Mouse (Mus musculus) Muller cell, postnatal 12 days (primary cell): ENCODE measurements around the gene Lsm10.

Experiments used
- DNase-seq: peaks from one replicate; pipeline ENCODE4 v3.0.0-alpha.2; 2015; ENCODE audit errors: inconsistent ontology term

The Lsm10 gene

GRCm38 (mm10) chr4:126118651-126119050 lies 22.2 kb downstream of the Lsm10 start:
- DNase-seq = no peak

GRCm38 (mm10) chr4:126119051-126119450 lies 22.6 kb downstream of the Lsm10 start:
- no peak for DNase-seq

DNA sequence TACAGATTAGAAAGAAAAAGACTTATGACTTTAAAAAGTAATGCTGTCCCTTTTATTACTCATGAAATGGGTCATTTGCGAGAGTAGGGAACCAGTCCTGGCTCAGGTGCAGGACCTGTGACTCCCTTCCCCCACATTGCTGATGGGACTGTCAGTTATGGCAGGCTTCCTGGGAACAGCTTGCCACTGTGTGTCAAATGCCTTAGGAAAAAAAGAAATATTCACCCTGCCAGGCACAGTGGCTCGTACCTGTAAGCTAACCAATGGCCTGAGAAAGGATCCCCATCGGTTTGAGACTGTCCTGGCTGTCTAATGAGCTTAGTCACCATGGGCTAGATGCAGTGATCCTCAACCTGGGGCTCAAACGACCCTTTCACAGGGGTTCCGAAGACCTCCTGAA lies 23.6 kb downstream of the Lsm10 start:
- no peak for DNase-seq

GRCm38 (mm10) chr4:126120506-126120905 lies 24.1 kb downstream of the Lsm10 start:
- no peak for DNase-seq

DNA sequence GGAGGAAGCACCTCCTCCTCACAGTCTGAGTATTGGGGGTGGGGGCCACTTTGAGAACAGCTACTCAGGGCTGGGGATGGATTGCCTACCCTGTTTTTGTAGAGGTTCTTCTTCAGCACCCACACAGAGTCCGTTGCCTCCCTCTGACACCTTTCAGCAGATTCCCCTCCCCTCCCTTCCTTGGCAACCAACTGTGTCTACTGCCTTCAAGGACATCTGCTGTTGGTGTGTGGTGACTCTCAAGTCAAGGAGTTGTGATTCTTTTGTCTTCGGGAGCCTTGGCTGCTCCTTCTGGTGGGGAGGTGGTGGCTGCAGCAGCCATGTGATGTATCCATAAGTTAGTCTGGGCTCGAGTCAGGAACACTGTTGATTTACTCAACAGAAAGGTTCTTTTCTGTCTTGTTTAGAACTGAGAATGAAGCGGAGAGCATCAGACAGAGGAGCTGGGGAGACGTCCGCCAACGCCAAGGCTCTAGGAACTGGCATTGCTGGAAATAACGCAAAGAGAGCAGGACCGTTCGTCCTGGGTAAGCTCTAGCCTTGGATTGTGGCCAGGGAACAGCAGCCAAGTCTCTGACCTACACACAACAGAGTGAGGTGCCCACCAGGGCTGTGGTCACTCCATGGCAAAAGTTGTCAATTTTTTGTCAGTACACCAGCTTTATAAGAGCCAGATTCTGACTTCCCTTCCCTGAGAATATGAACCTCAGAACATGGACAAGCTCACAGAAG lies 27.1 kb downstream of the Lsm10 start:
- no peak for DNase-seq

GRCm38 (mm10) chr4:126130502-126130901 lies 34.1 kb downstream of the Lsm10 start:
- DNase-seq = no peak

DNA sequence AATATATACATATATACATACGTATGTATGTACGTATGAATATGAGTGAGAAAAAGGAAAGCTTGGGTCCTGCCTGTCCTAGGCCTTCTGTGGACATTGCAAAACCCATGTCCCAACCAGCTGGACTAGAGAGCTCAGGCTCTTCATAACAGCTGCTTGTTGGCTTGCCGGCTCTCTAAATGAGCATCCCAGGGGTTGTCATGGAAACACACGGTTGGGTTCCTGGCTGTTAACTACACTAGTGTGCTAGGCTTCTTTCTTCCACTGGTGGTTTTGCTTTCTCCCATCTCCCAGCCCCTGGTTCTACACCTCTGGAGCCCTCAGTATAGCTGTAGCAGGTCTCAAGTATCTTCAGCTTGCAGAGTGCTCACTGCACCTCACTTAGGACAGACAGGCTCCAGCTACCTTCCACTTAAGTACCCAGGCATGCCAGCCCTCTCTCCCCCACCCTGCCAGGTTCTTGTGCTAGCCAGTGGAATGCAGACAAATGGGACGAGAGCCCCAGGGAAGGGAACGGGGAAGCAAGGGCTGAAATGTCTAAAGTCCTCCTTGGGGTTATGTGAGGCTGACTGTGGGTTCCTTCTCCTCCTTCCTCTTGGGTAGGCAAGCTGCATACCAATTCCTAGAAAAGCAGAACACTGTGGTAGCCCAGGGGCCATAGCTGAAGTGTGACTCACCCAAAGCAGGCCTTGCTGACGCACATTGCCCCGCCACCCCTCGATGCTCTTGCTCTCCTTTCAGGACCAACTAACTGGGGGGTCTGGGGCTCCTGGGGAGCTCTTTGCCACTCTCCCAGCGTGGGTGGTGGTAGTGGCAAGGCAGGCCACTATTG lies 35.1 kb downstream of the Lsm10 start:
- DNase-seq = peak; percentile 95

DNA sequence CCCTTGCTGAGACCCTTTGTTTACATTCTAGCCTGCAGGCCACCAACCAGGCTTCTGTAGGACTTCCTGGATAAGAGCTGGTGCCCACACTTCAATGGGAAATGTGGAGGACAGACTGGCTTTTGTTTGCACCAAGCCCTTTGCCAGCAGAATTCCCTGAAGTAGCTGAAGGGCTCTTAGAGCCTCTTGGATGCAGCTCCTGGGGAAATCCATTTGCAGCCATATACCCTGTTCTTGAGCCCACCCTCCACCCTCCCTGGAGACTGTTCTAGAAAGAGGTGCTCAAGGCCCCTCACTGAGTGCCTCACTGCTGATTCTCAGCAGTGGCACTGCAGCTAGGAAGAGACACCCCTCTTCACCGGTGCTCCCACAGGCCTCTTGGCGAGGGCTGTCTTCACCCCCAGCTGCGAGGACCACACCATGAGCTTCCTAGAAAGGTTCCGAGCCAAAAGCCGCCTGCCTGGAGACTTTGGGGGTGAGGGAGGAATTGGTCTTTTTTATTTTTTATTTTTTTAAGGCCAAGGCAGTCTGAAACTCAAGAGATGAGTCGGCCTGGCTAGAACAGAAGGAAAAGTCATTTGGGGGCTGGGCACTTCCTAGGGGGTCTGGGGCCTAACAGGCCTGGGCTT lies 36.3 kb downstream of the Lsm10 start:
- DNase-seq = peak; percentile 30

- peak; percentile 65 for DNase-seq
These were observed 37.8 kb downstream of the Lsm10 start for GRCm38 (mm10) chr4:126134236-126134635.

DNA sequence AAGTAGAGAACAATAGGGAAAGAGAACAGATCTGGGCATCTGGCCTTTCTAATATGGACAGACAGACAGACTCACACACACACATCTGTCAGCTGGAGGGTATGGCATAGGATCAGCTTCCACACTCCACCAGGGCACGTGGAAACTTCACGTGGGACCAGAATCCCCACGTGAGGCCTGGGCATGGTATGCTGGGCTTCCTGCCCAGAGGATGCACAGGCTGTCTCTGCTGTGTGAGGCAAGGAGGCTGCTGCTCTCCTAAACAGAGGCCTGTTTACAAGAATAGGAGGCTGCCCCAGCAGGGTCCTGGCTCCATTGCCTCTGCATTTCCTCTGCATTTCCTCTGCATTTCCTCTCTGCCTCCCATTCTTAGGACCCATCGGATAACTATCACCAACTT lies 38.2 kb downstream of the Lsm10 start:
- no peak for DNase-seq

DNA sequence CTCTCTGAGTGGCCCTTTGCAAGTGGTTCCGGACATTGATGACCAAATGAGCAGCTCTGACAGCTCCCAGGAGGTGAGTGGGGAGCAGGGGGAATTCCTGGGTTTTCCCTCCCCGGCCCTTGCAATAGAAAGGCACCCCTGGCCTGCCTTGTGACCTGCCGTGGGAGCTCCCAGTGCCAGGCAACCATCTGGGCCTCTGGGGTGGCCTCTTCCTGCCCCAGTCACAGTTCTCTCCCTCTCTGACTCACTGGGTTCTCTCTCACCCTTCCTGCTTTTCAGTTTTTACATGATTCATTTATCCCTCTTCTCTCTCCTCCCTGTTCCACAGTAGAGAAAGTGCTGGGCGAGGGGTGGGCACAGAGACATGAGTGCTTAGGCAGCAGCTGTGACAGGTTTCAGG lies 41.4 kb downstream of the Lsm10 start:
- peak; percentile 37 for DNase-seq

DNA sequence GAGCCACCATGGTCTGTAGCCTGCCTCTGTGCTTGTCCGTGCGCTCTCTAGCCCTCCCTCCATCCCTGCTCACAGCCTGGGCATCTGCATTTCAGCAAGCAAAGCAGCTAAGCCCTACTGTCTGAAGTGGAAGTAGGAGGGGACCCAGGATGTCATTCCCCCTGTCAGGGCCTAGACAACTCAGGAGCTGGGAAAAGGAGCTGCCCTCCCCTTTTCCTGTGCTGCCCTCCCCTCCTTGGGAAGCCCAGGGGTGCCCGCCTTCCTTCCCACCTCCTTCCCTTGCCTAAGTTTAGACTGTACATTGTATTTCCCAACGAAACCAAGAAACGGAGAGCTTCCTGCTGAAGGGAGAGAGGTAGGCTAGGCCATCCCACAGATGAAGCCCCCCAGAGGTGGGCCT lies 44.6 kb downstream of the Lsm10 start:
- no peak for DNase-seq

DNA sequence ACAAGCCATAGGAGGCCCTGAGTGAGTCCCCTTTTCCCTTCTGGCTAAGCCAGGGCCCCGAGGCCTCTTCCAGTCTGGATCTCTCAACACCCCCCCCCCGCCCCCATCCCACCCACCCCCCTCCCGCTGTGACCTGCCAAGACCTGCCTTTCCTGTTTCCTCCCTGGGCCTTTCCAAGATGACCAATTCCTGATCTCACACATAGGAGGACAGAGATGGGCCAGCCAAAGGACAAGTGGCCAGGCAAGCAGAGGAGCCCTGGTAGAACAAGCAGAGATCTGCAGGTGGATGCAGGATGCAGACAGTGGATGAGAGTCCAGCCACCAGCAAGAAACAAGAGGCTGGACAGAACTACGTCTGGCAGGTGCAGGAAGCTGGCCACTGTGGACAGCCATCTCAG lies 49.0 kb downstream of the Lsm10 start:
- no peak for DNase-seq

GRCm38 (mm10) chr4:126146974-126147532 lies 50.6 kb downstream of the Lsm10 start:
- no peak for DNase-seq

DNA sequence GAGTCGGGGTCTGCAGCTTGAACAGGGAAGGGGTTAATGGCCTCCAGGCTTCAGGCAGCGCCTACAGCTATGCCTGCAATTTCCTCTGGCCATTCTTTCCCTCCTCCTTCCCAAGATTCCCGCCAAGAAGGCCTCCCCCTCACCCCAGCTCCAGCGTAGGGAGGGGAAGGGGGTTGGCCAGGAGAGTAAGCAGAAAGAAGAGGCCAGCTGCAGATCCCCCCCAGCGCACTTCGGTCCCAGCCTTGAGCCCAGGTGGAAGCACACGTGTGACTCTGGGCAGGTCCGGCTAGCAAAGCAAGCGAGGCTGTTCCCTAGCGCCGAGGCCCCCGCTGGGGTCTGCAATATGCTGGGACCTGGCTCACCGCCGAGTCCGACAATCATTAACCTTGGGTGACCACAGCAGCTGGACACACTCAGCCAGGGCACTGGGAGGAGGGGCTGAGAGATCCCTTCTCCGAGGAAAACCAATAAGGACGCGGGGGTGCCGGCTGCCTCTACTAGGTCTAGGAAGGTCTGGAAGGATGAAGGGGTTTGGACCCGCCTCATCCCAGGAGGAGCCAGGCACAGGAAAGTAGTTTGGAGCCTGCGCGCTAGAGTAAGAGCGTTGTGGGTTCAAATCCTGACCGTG lies 51.2 kb downstream of the Lsm10 start, which contains the start of gene Eva1b:
Gene Eva1b (plus strand): TSS at position 212 of the 628 bp plus-strand sequence.
- peak; percentile 32 for DNase-seq
